Mouse (Mus musculus) cerebellum, adult 18-20 months (tissue): ENCODE data around the gene Psme3.

Experiments used
- DNase-seq, 2 experiments: peaks; one replicate each; pipeline ENCODE4 v3.0.0; 2021

The Psme3 gene

GRCm38 (mm10) chr11:101354438-101355010 is 38.5 kb downstream of the Psme3 start:
- no peak for DNase-seq

GRCm38 (mm10) chr11:101355916-101356315 is 39.9 kb downstream of the Psme3 start:
- DNase-seq = no peak

- DNase-seq = no peak
Measured at GRCm38 (mm10) chr11:101357505-101358182, 41.6 kb downstream of the Psme3 start.

- no peak for DNase-seq
Measured at GRCm38 (mm10) chr11:101359776-101360175, 43.8 kb downstream of the Psme3 start.

- no peak for DNase-seq
Measured at GRCm38 (mm10) chr11:101360651-101361113, 44.7 kb downstream of the Psme3 start.

GRCm38 (mm10) chr11:101364531-101364931 is 48.5 kb downstream of the Psme3 start:
- no peak for DNase-seq

- no peak for DNase-seq
Measured at GRCm38 (mm10) chr11:101367326-101367935, 51.4 kb downstream of the Psme3 start, which contains the start of gene G6pc. Gene G6pc (plus strand): TSS chr11:101367561.

GRCm38 (mm10) chr11:101370141-101370540 is 54.1 kb downstream of the Psme3 start:
- DNase-seq = no peak
